Mouse (Mus musculus) testis, adult 2 months (tissue): ENCODE data around the gene Nos2.

Experiments used
- CTCF ChIP-seq: fragments of 200-500 bp; IDR thresholded peaks from 2 replicates; pipeline ENCODE4 v1.5.1; 2012; ENCODE audit warnings: low read depth, mild to moderate bottlenecking, inconsistent platforms, low read length, moderate library complexity; ENCODE audit not compliant: control insufficient read depth, insufficient read depth, insufficient replicate concordance
- POLR2A ChIP-seq: fragments of 200-500 bp; IDR thresholded peaks from 2 replicates; pipeline ENCODE4 v1.6.1; 2012; ENCODE audit warnings: low read depth, mild to moderate bottlenecking, inconsistent platforms, low read length, moderate library complexity; ENCODE audit not compliant: control insufficient read depth

DNA sequence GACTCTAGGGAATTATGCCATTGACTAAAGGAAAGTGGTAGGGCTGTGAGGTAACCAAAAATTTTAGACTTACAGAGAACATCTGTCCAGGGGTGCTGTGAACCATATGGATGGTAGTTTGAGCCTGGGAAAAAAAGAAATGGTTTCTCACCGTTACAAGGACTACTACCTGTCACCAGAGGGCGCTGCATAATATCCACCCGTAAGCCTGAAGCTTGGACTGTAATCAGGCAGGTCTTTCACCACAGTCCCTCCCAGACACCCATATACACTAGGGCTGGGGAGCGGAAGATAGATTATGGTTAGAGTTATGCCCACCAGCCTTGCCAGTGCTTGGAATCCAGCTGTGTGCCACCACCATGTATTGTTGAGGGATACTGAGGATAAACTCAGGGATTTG is 46.8 kb downstream of the Nos2 start:
- peak; percentile 25; the same call in 1 of the 2 replicates for TF ChIP-seq CTCF
- no peak for TF ChIP-seq POLR2A
